Mouse (Mus musculus): ENCODE data around the gene Acsf2. TPM values are rescaled to one million over a fixed set of nuclear protein-coding genes. Genes with fewer than 3 reads are reported as not detected.

The Acsf2 gene
- total RNA-seq, 2 experiments from 2014 or later = 14.3 to 14.4 TPM

DNA sequence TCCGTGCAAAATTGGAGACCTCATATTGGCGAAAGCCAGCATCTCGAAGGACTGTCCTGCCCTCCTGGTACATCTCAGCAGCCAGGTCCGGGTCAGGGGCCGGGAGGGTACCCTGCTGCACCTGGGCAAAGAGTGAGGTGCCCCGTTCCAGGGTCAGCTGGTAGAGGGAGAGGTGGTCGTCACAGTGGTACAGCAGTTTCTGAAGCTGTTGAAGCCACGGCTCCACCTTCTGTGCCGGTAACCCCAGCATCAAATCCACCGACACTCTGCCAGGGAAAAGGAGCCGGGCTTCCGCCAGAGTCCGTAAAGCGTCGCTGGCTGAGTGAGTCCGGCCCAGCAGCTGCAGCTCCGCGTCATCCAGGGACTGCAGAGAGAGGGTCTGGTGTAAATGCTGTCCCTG is 57.2 kb downstream of the Acsf2 start:
- intact Hi-C loops (cut with DNase I) = loop anchor here (2.0 to 10.0 kb wide), 2 partner anchors 140 to 400 kb away; no protein-coding TSS in a partner anchor
- peak overlapping the region; percentile 47 for H3K4me3 ChIP-seq
- H3K27ac ChIP-seq = peak overlapping the region; percentile 84
- DNase-seq (ENCODE audit: extremely low spot score in 1 of 2, low spot score in 2 of 2) = peak in 1 of 2 experiments; percentile 39
- TF ChIP-seq CTCF (IDR thresholded peaks at IDR 0.05) = no peak

DNA sequence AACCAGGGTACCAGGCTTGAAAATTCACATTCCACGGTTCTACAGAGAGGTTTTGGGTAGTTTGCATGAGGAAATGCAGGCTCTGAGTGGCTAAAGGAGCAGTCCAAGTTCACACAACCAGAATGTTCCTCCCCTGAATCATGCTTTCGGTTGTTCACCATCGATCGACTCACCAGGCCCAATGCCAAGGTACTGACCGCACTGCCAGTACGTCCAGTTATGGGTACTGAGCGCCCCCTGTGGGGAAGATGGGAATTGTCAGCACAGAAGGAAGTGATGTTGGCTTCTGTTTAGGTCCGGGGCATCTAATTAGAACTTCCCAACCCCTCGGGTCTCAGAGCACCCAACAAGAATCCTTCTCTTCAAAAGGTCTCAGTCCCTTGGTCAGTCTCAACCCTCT is 57.7 kb downstream of the Acsf2 start:
- peak overlapping the region; percentile 47 for H3K4me3 ChIP-seq
- TF ChIP-seq CTCF (IDR thresholded peaks at IDR 0.05) = peak; percentile 95
- peak overlapping the region; percentile 26 for H3K27ac ChIP-seq
- intact Hi-C loops (cut with DNase I) = loop anchor here (2.0 to 10.0 kb wide), 2 partner anchors 139 to 399 kb away; no protein-coding TSS in a partner anchor
- DNase-seq (ENCODE audit: extremely low spot score in 1 of 2, low spot score in 2 of 2) = peak; percentile 86 to 94

DNA sequence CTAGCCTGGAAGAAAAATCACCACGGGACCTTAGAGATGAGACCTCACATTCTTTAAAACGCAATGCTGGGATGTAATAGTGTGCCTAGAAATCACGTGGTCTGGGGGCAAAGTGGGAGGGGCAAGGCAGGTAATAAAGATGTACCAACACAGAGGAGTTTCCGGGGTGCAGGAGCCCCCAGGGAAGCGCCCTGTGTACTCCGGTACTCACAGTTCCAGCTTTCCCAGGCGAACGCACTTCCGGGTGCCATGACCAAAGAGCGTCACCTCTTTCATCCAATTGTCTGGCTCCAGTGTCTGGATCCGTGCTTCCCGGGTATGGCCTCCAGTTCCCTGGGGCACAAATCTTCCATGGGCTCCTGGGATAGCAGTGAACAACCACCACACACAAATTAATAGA is 58.3 kb downstream of the Acsf2 start:
- intact Hi-C loops (cut with DNase I) = loop anchor here (10.0 kb wide), 1 partner anchor 399 kb away; no protein-coding TSS in a partner anchor
- DNase-seq (ENCODE audit: extremely low spot score in 1 of 2, low spot score in 2 of 2) = no peak
- H3K4me3 ChIP-seq = peak overlapping the region; percentile 47; the same call in 1 of the 2 replicates
- TF ChIP-seq CTCF (IDR thresholded peaks at IDR 0.05) = no peak
- H3K27ac ChIP-seq = peak overlapping the region; percentile 26; the same call in 1 of the 2 replicates

DNA sequence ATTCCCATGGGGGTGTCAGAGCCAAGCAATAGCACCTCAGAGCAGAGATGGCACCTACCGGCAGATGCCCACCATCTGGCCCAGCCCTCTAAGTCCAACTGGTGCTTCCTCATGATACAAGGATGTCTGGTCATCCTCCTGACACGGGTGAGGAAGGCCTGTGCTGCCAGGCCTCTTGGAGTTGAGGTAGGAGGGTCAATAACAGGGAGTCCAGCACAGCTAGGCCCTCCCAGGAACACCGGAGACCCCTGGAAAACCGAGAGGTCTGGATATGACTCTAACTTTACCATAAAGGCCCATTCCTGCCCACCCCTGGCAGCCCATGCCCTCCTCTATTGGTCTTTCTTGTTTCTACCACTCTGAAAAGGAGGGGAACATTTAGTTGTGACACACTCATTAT is 59.3 kb downstream of the Acsf2 start:
- Histone ChIP-seq H3K4me3 (no peak overlapping the region), H3K27ac (no peak overlapping the region)
- intact Hi-C loops (cut with DNase I) = loop anchor here (10.0 kb wide), 1 partner anchor 398 kb away; no protein-coding TSS in a partner anchor
- TF ChIP-seq CTCF (IDR thresholded peaks at IDR 0.05) = no peak
- no peak for DNase-seq (ENCODE audit: extremely low spot score in 1 of 2, low spot score in 2 of 2)

DNA sequence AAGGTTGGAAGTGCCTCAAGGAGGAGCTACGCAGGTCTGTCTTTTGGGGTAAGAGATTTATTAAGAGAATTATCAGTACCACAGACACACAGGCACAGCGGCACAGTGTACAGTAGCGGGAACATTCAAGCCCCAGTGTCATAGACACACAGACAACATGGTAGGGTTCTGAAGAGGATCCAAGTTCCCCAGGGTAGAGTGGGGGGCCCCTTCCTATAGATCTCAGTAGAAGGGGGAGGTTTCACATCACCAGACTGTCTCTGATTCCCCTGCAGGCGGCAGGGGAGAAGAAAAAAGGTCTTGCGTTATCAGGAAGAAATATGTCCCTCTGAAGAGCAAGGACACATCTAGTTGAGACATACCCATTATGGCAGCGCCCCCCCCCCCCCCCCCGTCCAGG is 61.9 kb downstream of the Acsf2 start:
- no peak for DNase-seq (ENCODE audit: extremely low spot score in 1 of 2, low spot score in 2 of 2)
- TF ChIP-seq CTCF (IDR thresholded peaks at IDR 0.05) = no peak
- H3K27ac ChIP-seq = no peak overlapping the region
- intact Hi-C loops (cut with DNase I) = loop anchor here (10.0 kb wide), 1 partner anchor 395 kb away; no protein-coding TSS in a partner anchor
- no peak overlapping the region for H3K4me3 ChIP-seq

DNA sequence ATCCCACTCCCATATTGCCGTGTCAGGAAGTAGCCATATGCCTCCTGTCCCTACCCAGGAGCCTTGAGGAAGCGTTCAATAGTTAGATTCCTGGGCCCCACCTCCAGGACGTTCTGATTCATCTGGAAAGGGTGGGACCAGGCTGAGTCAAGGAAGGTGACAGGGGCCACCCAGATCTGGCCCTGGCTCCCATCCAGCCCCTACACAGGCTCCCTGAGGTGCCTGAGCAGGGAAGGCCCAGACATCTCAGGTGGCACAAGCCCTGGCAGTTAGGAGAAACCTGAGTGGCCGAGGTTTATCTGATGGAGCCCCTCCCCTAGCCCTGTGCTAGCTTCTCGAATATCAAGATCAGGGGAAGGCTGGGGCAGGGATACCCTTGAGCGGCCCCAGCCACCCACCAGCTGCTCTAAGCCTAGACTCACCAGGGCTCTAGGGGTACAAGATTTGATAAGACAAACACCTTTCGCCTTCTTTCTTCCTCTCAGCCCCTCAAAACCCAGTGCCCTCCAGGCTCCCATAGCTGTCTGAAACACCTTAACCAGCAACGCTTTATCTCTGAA is 62.9 kb downstream of the Acsf2 start:
- no peak overlapping the region for H3K4me3 ChIP-seq
- no peak for DNase-seq (ENCODE audit: extremely low spot score in 1 of 2, low spot score in 2 of 2)
- intact Hi-C loops (cut with DNase I) = no loop called here
- H3K27ac ChIP-seq = no peak overlapping the region
- no peak for TF ChIP-seq CTCF (IDR thresholded peaks at IDR 0.05)

DNA sequence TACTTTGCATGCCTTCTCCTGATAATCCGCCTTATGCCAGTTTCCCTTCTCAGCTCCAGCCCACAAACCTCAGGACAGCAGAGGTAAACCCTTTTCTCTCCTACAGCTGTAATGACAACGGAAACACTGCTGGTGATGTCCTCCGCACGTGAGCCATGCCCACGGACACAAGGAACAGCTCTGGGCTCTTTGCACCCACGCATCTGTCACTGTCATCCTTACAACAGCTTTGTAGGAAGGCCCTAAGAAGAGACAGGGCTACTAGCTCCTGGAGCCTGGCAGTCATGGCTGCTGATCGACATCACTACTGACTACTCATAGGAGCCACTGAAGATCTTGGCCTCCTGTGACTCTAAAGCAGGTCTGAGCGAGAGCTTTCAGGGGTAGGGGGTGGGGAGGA is 68.5 kb downstream of the Acsf2 start:
- intact Hi-C loops (cut with DNase I) = no loop called here
- DNase-seq (ENCODE audit: extremely low spot score in 1 of 2, low spot score in 2 of 2) = peak in 1 of 2 experiments; percentile 33
- TF ChIP-seq CTCF (IDR thresholded peaks at IDR 0.05) = no peak

DNA sequence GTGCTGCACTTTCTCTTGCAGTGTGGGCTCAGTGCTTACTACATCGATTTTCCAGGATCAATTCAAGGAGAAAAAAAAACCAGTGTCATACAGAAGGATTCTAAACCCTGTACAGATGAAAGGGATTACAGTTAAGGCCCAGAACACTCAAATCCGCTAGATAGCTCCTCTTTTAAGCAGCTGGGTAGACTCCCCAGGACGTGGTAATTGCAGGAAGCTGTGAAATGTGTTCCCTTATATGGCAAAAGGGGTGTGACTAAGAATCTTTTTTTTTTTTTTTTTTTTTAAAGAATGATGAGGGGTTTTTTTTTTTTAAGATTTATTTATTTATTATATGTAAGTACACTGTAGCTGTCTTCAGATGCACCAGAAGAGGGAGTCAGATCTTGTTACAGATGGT is 72.8 kb downstream of the Acsf2 start:
- no peak for TF ChIP-seq CTCF (IDR thresholded peaks at IDR 0.05)
- intact Hi-C loops (cut with DNase I) = no loop called here
- no peak overlapping the region for H3K27ac ChIP-seq

More for the DNA sequence above, 68.5 kb downstream of the Acsf2 start:
- peak overlapping the region; percentile 57; the same call in 1 of the 2 replicates for H3K27ac ChIP-seq
- H3K4me3 ChIP-seq = no peak overlapping the region

DNA sequence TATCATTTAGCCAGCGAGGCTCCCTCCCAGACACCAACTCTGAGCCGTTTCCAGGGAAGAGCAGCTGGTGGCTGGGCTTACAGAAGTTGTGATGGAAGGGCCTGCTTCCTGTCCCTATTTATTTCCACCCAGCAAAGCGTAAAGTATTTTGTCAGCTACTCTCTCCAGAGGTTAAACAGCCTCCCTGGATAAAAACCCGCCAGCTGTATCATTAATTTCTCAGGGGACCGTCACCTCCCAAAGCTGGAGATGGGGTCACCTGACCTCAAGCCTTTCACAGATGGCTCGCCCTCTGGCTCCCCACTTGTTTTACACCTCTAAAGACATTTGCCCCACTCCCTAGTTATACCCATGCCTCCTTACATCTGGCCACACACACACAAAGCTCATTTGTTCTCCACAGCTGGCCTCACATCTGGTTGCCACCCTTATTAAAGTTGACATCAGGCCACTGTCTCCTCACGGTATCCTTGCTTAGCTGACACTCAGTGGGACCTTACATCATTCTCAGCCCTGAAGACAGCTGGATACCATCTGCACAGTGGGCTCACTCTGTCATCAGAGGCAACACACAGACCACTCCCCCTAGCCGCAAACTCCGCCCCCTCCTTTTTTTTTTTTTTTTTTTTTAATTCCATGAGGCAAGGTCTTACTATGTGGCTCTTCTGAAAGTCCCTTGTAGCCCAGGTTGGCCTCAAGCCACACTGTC is 75.3 kb downstream of the Acsf2 start:
- Histone ChIP-seq H3K27ac (no peak overlapping the region), H3K4me3 (no peak overlapping the region)
- TF ChIP-seq CTCF (IDR thresholded peaks at IDR 0.05) = no peak
- intact Hi-C loops (cut with DNase I) = no loop called here
- DNase-seq (ENCODE audit: extremely low spot score in 1 of 2, low spot score in 2 of 2) = no peak

More for the DNA sequence above, 72.8 kb downstream of the Acsf2 start:
- DNase-seq (ENCODE audit: extremely low spot score in 1 of 2, low spot score in 2 of 2) = no peak
- no peak overlapping the region for H3K4me3 ChIP-seq

DNA sequence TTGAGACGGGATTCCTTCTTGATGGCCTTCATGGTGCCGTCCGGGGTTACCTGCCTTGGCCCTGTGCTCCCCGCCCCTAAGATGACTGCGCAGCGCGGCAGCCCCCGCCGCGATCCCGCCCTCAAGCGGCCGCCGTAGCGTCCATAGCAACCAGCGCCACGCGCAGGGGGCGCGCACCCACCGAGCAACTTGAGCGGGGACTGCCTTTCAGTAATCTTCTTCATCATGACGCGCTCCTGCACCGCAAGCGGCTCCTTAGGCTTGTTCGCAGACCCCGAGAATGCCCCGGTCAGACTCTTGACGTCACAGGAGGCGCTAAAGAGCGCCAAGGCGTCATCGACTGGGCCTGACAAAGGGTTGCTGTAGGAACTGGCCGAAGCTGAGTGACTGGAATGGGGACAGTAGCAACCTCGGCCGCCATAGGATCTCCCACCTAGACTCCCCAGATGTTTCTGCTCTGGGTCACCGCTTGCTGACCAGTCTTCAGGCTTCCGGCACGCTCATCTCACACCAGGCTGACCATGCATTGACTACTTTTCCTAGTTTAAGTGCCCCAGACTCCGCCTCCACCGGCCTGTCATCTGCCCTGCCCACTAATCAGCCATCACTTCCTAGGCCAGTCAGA is 80.3 kb downstream of the Acsf2 start, which contains the start of gene Mycbpap:
TSS of gene Mycbpap (minus strand) at position 524 of the 625 bp plus-strand sequence.
- H3K27ac ChIP-seq = peak within 1 kb of the TSS; percentile 72
- DNase-seq (ENCODE audit: extremely low spot score in 1 of 2, low spot score in 2 of 2) = peak; percentile 57 to 74

DNA sequence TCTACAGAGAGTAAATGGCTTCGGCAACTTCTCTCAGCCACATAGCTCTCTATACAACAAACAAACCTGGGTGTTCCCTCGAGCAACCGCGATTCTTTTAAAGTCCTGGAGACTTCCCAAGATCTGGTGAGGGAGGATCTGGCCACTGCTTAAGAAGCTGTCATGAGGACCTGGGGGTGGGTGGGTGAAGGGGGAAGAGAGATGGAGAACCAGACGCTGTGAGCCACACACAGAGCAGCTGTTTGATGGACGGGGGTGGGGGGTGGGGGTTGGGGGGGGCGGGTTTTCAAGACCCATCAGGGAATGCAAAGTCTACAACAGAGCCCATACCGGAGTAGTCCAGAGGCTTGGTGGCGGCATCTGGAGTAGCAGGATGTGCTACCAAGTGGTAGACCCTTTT is 88.2 kb downstream of the Acsf2 start:
- TF ChIP-seq CTCF (IDR thresholded peaks at IDR 0.05) = no peak
- no peak for DNase-seq (ENCODE audit: extremely low spot score in 1 of 2, low spot score in 2 of 2)
- intact Hi-C loops (cut with DNase I) = no loop called here
- H3K4me3 ChIP-seq = no peak overlapping the region
- no peak overlapping the region for H3K27ac ChIP-seq

More for the DNA sequence above, 80.3 kb downstream of the Acsf2 start, which contains the start of gene Mycbpap:
- intact Hi-C loops (cut with DNase I) = no loop called here
- TF ChIP-seq CTCF (IDR thresholded peaks at IDR 0.05) = no peak; the same call in 1 of the 2 replicates
- peak within 1 kb of the TSS; percentile 82 for H3K4me3 ChIP-seq

DNA sequence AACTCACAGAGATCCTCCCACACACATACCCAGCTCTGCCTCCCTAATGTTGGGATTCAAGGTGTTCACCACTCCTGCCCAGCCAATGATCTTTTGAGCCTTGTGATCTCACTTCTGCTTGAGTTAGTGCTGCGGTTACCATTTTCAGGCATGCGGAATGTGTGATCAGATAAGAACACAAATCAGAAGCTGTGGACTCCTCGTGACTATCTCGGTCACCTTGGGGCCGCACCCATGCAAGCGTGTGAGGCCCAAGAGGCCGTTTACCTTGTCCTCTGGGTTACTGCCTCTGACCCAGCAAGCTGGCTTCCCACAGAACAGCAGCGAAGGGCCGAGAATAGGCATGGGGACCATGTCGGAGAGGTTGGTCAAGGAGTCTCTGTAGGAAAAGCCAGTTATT is 92.7 kb downstream of the Acsf2 start:
- no peak for DNase-seq (ENCODE audit: extremely low spot score in 1 of 2, low spot score in 2 of 2)
- no peak overlapping the region for H3K27ac ChIP-seq
- no peak overlapping the region for H3K4me3 ChIP-seq
- no peak for TF ChIP-seq CTCF (IDR thresholded peaks at IDR 0.05)
- intact Hi-C loops (cut with DNase I) = no loop called here

Other genes starting within 250 kb of the Acsf2 start
- 1 to 10 TPM; 1.6 to 2.4 TPM for gene Abcc3, start 208.9 kb downstream of the Acsf2 start, total RNA-seq (2021)
- 10 to 100 TPM; 93.0 to 98.7 TPM for gene Cacna1g, start 127.7 kb downstream of the Acsf2 start, total RNA-seq (2021)
- under 1 TPM; 0.41 to 0.51 TPM for gene Spata20, start 115.7 kb downstream of the Acsf2 start, total RNA-seq (2021)
- under 1 TPM; 0.79 TPM for gene Epn3, start 101.9 kb downstream of the Acsf2 start, total RNA-seq (2021)
- 1 to 10 TPM; 8.5 to 8.9 TPM for gene Mycbpap, start 80.1 kb downstream of the Acsf2 start, total RNA-seq (2021)
- 10 to 100 TPM; 12.8 to 15.0 TPM for gene Rsad1, start 52.6 kb downstream of the Acsf2 start, total RNA-seq (2021)
- under 1 TPM; 0.33 to 0.34 TPM for gene Chad, start 36.8 kb downstream of the Acsf2 start, total RNA-seq (2021)
- gene Lrrc59, start 27.9 kb upstream of the Acsf2 start, total RNA-seq (2021) = 10 to 100 TPM; 90.1 to 93.1 TPM
- gene Mrpl27, start 51.9 kb upstream of the Acsf2 start, total RNA-seq (2021) = 10 to 100 TPM; 63.7 to 66.4 TPM
- not detected for gene Eme1, start 52.1 kb upstream of the Acsf2 start, total RNA-seq (2021)
- 10 to 100 TPM; 25.4 to 26.0 TPM for gene Xylt2, start 75.6 kb upstream of the Acsf2 start, total RNA-seq (2021)
- gene Gm11541, start 102.6 kb upstream of the Acsf2 start, total RNA-seq (2021) = not detected
- under 1 TPM in 1 of 2 experiments, not detected in 1; 0.58 TPM for gene Cdc34b, start 139.9 kb upstream of the Acsf2 start, total RNA-seq (2021)
- not detected for gene Tmem92, start 180.8 kb upstream of the Acsf2 start, total RNA-seq (2021)

Data from left cerebral cortex, adult 2 months (tissue).